Mouse (Mus musculus) G1E-ER4 (cell line): ENCODE results near the gene F2r. TPM values are rescaled to one million over a fixed set of nuclear protein-coding genes. Genes with fewer than 3 reads are reported as not detected.

Experiments used
- GATA1 ChIP-seq: IDR thresholded peaks from one replicate; pipeline ENCODE4 v1.8.0; 2012; ENCODE audit warnings: low read length, inconsistent platforms
- polyA plus RNA-seq: library from polyadenylated mRNA; stranded (reverse); fragments of >175 nt; gene quantifications from 2 replicates; pipeline ENCODE4 v1.2.3, GENCODE M21; 2012

F2r gene
- polyA plus RNA-seq, 1 experiment: not detected

GRCm38 (mm10) chr13:95639336-95640116 lies 21.2 kb upstream of the F2r start:
- no peak for TF ChIP-seq GATA1

- TF ChIP-seq GATA1: no peak
These were observed 20.6 kb upstream of the F2r start for GRCm38 (mm10) chr13:95638894-95639293.

GRCm38 (mm10) chr13:95637737-95638136 lies 19.4 kb upstream of the F2r start:
- no peak for TF ChIP-seq GATA1

GRCm38 (mm10) chr13:95635301-95635700 lies 17.0 kb upstream of the F2r start:
- TF ChIP-seq GATA1: no peak

GRCm38 (mm10) chr13:95634451-95634850 lies 16.2 kb upstream of the F2r start:
- no peak for TF ChIP-seq GATA1

- TF ChIP-seq GATA1: no peak
These were observed 15.1 kb upstream of the F2r start for GRCm38 (mm10) chr13:95633384-95633783.

- no peak for TF ChIP-seq GATA1
These were observed 13.9 kb upstream of the F2r start for GRCm38 (mm10) chr13:95632144-95632543.

- no peak for TF ChIP-seq GATA1
These were observed 12.5 kb upstream of the F2r start for GRCm38 (mm10) chr13:95630747-95631146.

- no peak for TF ChIP-seq GATA1
These were observed 11.5 kb upstream of the F2r start for GRCm38 (mm10) chr13:95629751-95630150.

GRCm38 (mm10) chr13:95626696-95627095 lies 8.4 kb upstream of the F2r start:
- TF ChIP-seq GATA1: no peak

- TF ChIP-seq GATA1: no peak
These were observed 4.8 kb upstream of the F2r start for GRCm38 (mm10) chr13:95623042-95623441.

GRCm38 (mm10) chr13:95621563-95621962 lies 3.3 kb upstream of the F2r start:
- TF ChIP-seq GATA1: no peak

- TF ChIP-seq GATA1: no peak
These were observed 572 bp upstream of the F2r start for GRCm38 (mm10) chr13:95618859-95619258.

GRCm38 (mm10) chr13:95617671-95618171 lies 566 bp downstream of the F2r start:
- no peak for TF ChIP-seq GATA1

GRCm38 (mm10) chr13:95617082-95617670 lies 1.1 kb downstream of the F2r start:
- no peak for TF ChIP-seq GATA1

GRCm38 (mm10) chr13:95616512-95616911 lies 1.8 kb downstream of the F2r start:
- no peak for TF ChIP-seq GATA1

- no peak for TF ChIP-seq GATA1
These were observed 3.5 kb downstream of the F2r start for GRCm38 (mm10) chr13:95614757-95615156.
